Mouse (Mus musculus): Measurements from ENCODE around the gene Eapp.

Gene Eapp

GRCm38 (mm10) chr12:54621942-54622341, 73.8 kb downstream of the Eapp start:
- DNase-seq = no peak
